Mouse (Mus musculus) testis, adult 2 months (tissue): ENCODE measurements around the gene Rab7b.

Source experiments
- CTCF ChIP-seq: fragments of 200-500 bp; IDR thresholded peaks from 2 replicates; pipeline ENCODE4 v1.5.1; 2012; ENCODE audit warnings: low read depth, mild to moderate bottlenecking, inconsistent platforms, low read length, moderate library complexity; ENCODE audit not compliant: control insufficient read depth, insufficient read depth, insufficient replicate concordance
- POLR2A ChIP-seq: fragments of 200-500 bp; IDR thresholded peaks from 2 replicates; pipeline ENCODE4 v1.6.1; 2012; ENCODE audit warnings: low read depth, mild to moderate bottlenecking, inconsistent platforms, low read length, moderate library complexity; ENCODE audit not compliant: control insufficient read depth

DNA sequence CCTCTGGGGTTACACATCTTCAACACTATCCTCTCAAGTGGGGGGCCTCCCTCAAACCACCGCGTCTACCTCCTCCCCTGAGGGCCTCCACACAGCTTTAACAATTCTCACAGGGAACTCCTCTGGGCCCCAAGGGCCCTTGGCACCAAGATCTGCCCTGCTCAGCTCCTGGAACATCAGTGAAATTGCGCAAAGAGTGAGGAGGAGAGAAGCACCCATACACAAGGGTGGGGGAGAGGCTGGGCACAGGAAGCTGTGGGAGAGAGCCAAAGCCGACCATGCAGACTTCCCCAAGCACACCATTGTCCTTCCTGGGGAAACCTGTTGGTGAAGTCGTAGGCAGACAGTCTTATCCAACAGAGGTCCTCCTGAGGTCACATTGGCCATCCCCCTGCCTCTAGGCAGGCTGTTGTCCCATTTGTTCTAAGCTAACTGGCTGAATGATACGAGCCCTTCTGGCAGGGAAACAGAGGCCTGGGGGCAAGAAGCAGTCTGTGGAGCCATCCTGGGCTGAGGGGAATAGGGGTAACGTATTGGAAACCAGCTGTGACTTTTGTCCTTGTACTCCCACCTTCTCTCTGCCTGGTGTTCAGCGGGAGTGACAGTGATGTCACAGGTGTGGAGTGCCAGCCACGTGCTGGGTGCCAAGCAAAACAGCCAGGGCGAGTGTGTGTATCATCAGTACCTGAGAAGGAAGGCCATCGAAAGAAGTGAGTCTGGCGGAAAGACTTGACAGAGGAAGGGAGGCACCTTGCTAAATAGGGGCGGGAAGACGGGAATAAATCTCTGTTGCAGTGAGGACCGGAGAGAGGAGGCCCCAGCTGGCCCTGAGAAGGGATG, 61.4 kb downstream of the Rab7b start:
- TF ChIP-seq POLR2A = no peak
- no peak for TF ChIP-seq CTCF
